Mouse (Mus musculus) cerebellum, postnatal 14 days (tissue): ENCODE measurements around the gene Gpx5.
"Not testable (repeated sequence)": the region's sequence is repeated elsewhere in the genome, so short reads cannot be mapped to it uniquely, and the experiment has no call there.

Source experiments
- DNase-seq, 2 experiments: peaks; one replicate each; pipeline ENCODE4 v3.0.0; 2021; ENCODE audit warnings: mixed read lengths in 2 of 2

The Gpx5 gene

GRCm38 (mm10) chr13:21264366-21264765, 28.2 kb downstream of the Gpx5 start:
- DNase-seq: peak; percentile 36 to 37

- no peak for DNase-seq
Measured at GRCm38 (mm10) chr13:21263910-21264309, 28.6 kb downstream of the Gpx5 start.

- no peak for DNase-seq
Measured at GRCm38 (mm10) chr13:21262787-21263461, 29.6 kb downstream of the Gpx5 start.

- no peak for DNase-seq
Measured at GRCm38 (mm10) chr13:21260289-21260688, 32.2 kb downstream of the Gpx5 start.

GRCm38 (mm10) chr13:21259677-21260113, 32.8 kb downstream of the Gpx5 start:
- peak; percentile 78 to 85 for DNase-seq

- DNase-seq: peak; percentile 27 to 39
Measured at GRCm38 (mm10) chr13:21259171-21259631, 33.3 kb downstream of the Gpx5 start.

GRCm38 (mm10) chr13:21258524-21258923, 34.0 kb downstream of the Gpx5 start:
- peak; percentile 29 to 30 for DNase-seq

GRCm38 (mm10) chr13:21253986-21254385, 38.5 kb downstream of the Gpx5 start:
- peak; percentile 75 for DNase-seq

GRCm38 (mm10) chr13:21253569-21253968, 39.0 kb downstream of the Gpx5 start:
- DNase-seq: peak; percentile 19 to 36

GRCm38 (mm10) chr13:21253040-21253439, 39.5 kb downstream of the Gpx5 start:
- DNase-seq: no peak

GRCm38 (mm10) chr13:21250074-21250681, 42.4 kb downstream of the Gpx5 start:
- no peak for DNase-seq

GRCm38 (mm10) chr13:21249022-21249421, 43.5 kb downstream of the Gpx5 start:
- no peak for DNase-seq

- DNase-seq: no peak
Measured at GRCm38 (mm10) chr13:21246276-21246675, 46.3 kb downstream of the Gpx5 start.

GRCm38 (mm10) chr13:21244967-21245366, 47.6 kb downstream of the Gpx5 start:
- DNase-seq: not testable (repeated sequence)

GRCm38 (mm10) chr13:21244089-21244488, 48.4 kb downstream of the Gpx5 start:
- no peak for DNase-seq

- no peak for DNase-seq
Measured at GRCm38 (mm10) chr13:21243196-21243595, 49.3 kb downstream of the Gpx5 start.

GRCm38 (mm10) chr13:21242408-21243125, 50.0 kb downstream of the Gpx5 start:
- DNase-seq: peak in 1 of 2 experiments; percentile 34

GRCm38 (mm10) chr13:21240788-21241187, 51.7 kb downstream of the Gpx5 start:
- peak; percentile 31 to 48 for DNase-seq

- DNase-seq: no peak
Measured at GRCm38 (mm10) chr13:21237161-21237560, 55.4 kb downstream of the Gpx5 start.

GRCm38 (mm10) chr13:21236714-21237113, 55.8 kb downstream of the Gpx5 start:
- DNase-seq: no peak
